Mouse (Mus musculus): ENCODE results near the gene Foxd1.
A peak's percentile ranks its signal among the peaks of the same experiment; 100 is the strongest.

Gene Foxd1

GRCm38 (mm10) chr13:98354090-98354801, at the start of gene Foxd1:
TSS of gene Foxd1 (plus strand) at chr13:98354242.
- no peak for DNase-seq (ENCODE audit: low spot score in 2 of 2)

- DNase-seq (ENCODE audit: low spot score in 2 of 2): no peak
Measured at GRCm38 (mm10) chr13:98305257-98305656, 48.8 kb upstream of the Foxd1 start.

- no peak for DNase-seq (ENCODE audit: low spot score in 2 of 2)
Measured at GRCm38 (mm10) chr13:98306393-98306792, 47.6 kb upstream of the Foxd1 start.

GRCm38 (mm10) chr13:98306852-98307475, 47.1 kb upstream of the Foxd1 start:
- no peak for DNase-seq (ENCODE audit: low spot score in 2 of 2)

GRCm38 (mm10) chr13:98308004-98308403, 46.0 kb upstream of the Foxd1 start:
- DNase-seq (ENCODE audit: low spot score in 2 of 2): no peak

- DNase-seq (ENCODE audit: low spot score in 2 of 2): no peak
Measured at GRCm38 (mm10) chr13:98308724-98309123, 45.3 kb upstream of the Foxd1 start.

GRCm38 (mm10) chr13:98311597-98311996, 42.4 kb upstream of the Foxd1 start:
- DNase-seq (ENCODE audit: low spot score in 2 of 2): no peak

GRCm38 (mm10) chr13:98313631-98314030, 40.4 kb upstream of the Foxd1 start:
- DNase-seq (ENCODE audit: low spot score in 2 of 2): no peak

GRCm38 (mm10) chr13:98315124-98315523, 38.9 kb upstream of the Foxd1 start:
- DNase-seq (ENCODE audit: low spot score in 2 of 2): no peak

GRCm38 (mm10) chr13:98316140-98316479, 37.9 kb upstream of the Foxd1 start:
- no peak for DNase-seq (ENCODE audit: low spot score in 2 of 2)

GRCm38 (mm10) chr13:98316480-98317245, 37.4 kb upstream of the Foxd1 start, which contains the start of gene Btf3:
TSS of gene Btf3 (minus strand) at chr13:98317006.
- peak; percentile 84 to 90 for DNase-seq (ENCODE audit: low spot score in 2 of 2)

- peak in 1 of 2 experiments; percentile 2 for DNase-seq (ENCODE audit: low spot score in 2 of 2)
Measured at GRCm38 (mm10) chr13:98317246-98317677, 36.8 kb upstream of the Foxd1 start.

- DNase-seq (ENCODE audit: low spot score in 2 of 2): no peak
Measured at GRCm38 (mm10) chr13:98317911-98318310, 36.1 kb upstream of the Foxd1 start.

- DNase-seq (ENCODE audit: low spot score in 2 of 2): no peak
Measured at GRCm38 (mm10) chr13:98325034-98325433, 29.0 kb upstream of the Foxd1 start.

GRCm38 (mm10) chr13:98332106-98332505, 21.9 kb upstream of the Foxd1 start:
- no peak for DNase-seq (ENCODE audit: low spot score in 2 of 2)

- no peak for DNase-seq (ENCODE audit: low spot score in 2 of 2)
Measured at GRCm38 (mm10) chr13:98336205-98336604, 17.8 kb upstream of the Foxd1 start.

GRCm38 (mm10) chr13:98340506-98340905, 13.5 kb upstream of the Foxd1 start:
- no peak for DNase-seq (ENCODE audit: low spot score in 2 of 2)

GRCm38 (mm10) chr13:98349491-98349890, 4.6 kb upstream of the Foxd1 start:
- no peak for DNase-seq (ENCODE audit: low spot score in 2 of 2)

- no peak for DNase-seq (ENCODE audit: low spot score in 2 of 2)
Measured at GRCm38 (mm10) chr13:98351527-98351926, 2.5 kb upstream of the Foxd1 start.

- DNase-seq (ENCODE audit: low spot score in 2 of 2): no peak
Measured at GRCm38 (mm10) chr13:98352381-98352975, 1.6 kb upstream of the Foxd1 start.

- no peak for DNase-seq (ENCODE audit: low spot score in 2 of 2)
Measured at GRCm38 (mm10) chr13:98353709-98354089, 343 bp upstream of the Foxd1 start.

GRCm38 (mm10) chr13:98354871-98355558, 973 bp downstream of the Foxd1 start:
- no peak for DNase-seq (ENCODE audit: low spot score in 2 of 2)
